Mouse (Mus musculus) heart, postnatal 0 days (tissue): Measurements from ENCODE around the gene Psapl1. TPM values are rescaled to one million over a fixed set of nuclear protein-coding genes. Genes with fewer than 3 reads are reported as not detected.
A peak's percentile ranks its signal among the peaks of the same experiment; 100 is the strongest.

ENCODE experiments used
- ATAC-seq: fragments of 200-750 bp; cut with Nextera tagmentation; 2 replicates; pipeline ENCODE4 v1.8.0; 2017; ENCODE audit warnings: low read depth, moderate number of reproducible peaks, moderate library complexity; ENCODE audit not compliant: insufficient read depth
- DNase-seq: peaks from one replicate; pipeline ENCODE4 v3.0.0-alpha.2; 2016; ENCODE audit warnings: low spot score
- H3K27ac ChIP-seq: fragments of 300-500 bp; sonication (generic); 2 replicates; pipeline ENCODE4 v1.5.1; 2014; ENCODE audit warnings: low read depth, mild to moderate bottlenecking
- H3K27me3 ChIP-seq: fragments of 300-500 bp; sonication (generic); 2 replicates; pipeline ENCODE4 v1.6.1; 2014; ENCODE audit warnings: low read length, mixed read lengths; ENCODE audit not compliant: control insufficient read depth, insufficient read depth
- H3K36me3 ChIP-seq: fragments of 300-500 bp; sonication (generic); replicated peaks from 2 replicates; pipeline ENCODE4 v1.6.1; 2014; ENCODE audit warnings: low read length, mixed read lengths; ENCODE audit not compliant: control insufficient read depth, insufficient read depth
- H3K4me1 ChIP-seq: fragments of 300-500 bp; sonication (generic); 2 replicates; pipeline ENCODE4 v1.6.1; 2014; ENCODE audit warnings: antibody characterized with exemption; ENCODE audit not compliant: control insufficient read depth, insufficient read depth
- H3K4me2 ChIP-seq: fragments of 300-500 bp; sonication (generic); 2 replicates; pipeline ENCODE4 v1.6.1; 2014; ENCODE audit warnings: low read depth, mild to moderate bottlenecking, low read length, moderate library complexity
- H3K4me3 ChIP-seq: fragments of 300-500 bp; sonication (generic); 2 replicates; pipeline ENCODE4 v1.5.1; 2014; ENCODE audit warnings: low read depth, low read length
- H3K9ac ChIP-seq: fragments of 300-500 bp; sonication (generic); replicated peaks from 2 replicates; pipeline ENCODE4 v1.6.1; 2014; ENCODE audit warnings: low read depth, low read length, mixed read lengths
- H3K9me3 ChIP-seq: fragments of 300-500 bp; sonication (generic); replicated peaks from 2 replicates; pipeline ENCODE4 v1.6.1; 2016; ENCODE audit warnings: low read length; ENCODE audit not compliant: control insufficient read depth
- CTCF ChIP-seq: IDR thresholded peaks from 2 replicates; pipeline ENCODE4 v1.5.1; 2016; ENCODE audit warnings: antibody characterized with exemption, control low read depth, low read depth
- EP300 ChIP-seq: IDR thresholded peaks from 2 replicates; pipeline ENCODE4 v1.6.1; 2016; ENCODE audit warnings: antibody characterized with exemption, low read depth
- WGBS: fragments of 180-500 bp; shearing (Covaris S2); extraction: QIAGEN DNeasy Blood & Tissue Kit; methylation state at CpG from one replicate; pipeline ENCODE4 v1.1.7; 2014; 5-methylcytosine and 5-hydroxymethylcytosine counted together
- polyA plus RNA-seq: library from polyadenylated mRNA; unstranded; fragments of >200 nt; fragmentation: Nextera tagmentation; extraction: Ambion mirVana; gene quantifications from 2 replicates; pipeline ENCODE4 v1.2.1, GENCODE M21; 2015
- total RNA-seq: library from RNA; depleted of rRNA; stranded (reverse); fragments of >200 nt; gene quantifications from 2 replicates; pipeline ENCODE4 v1.2.3, GENCODE M21; 2014; ENCODE audit warnings: low replicate concordance; rRNA removed

Psapl1 gene
- total and polyA plus RNA-seq, 2 experiments from 2014 or later, result 1.4 TPM; not detected in 1

DNA sequence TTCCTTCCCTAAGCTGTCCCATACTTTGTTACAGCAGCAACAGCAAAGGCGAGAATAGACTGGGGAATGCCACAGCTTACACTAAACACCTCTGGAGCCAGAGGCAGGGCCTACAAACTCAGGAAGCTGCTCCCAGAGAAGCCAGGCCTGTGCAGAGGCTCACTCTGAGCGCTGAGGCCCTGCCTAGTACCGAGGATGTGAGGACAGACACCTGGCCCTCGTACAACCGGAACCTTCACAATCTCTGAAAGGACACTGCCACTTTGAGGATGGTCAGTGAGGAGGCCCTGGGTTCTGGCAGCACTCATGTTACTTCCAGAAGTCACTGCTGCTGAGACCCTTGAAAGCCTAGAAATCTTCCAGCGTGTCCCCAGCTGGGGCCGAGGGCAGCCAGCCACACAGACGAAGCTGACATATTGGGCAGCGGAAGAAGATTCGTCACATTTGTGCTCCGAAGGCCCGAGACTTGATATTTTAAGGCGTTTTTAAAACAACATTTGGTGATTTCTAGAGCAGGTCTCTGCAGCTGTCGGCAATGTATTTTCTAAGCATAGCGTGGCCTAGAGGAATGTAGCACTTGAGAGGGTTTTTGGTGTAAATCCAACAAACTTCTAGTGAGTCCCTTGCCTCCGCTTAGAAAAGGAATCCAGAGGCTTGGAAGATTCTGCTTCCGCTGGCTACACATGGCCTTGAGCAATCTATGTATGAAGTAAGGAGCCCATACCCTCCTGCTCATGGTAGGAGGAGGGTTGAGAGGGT lies 49.1 kb downstream of the Psapl1 start:
- DNase-seq, result peak; percentile 26
- Histone ChIP-seq H3K36me3 (no peaks in the 10 kb centered on the region), H3K9ac (no peak overlapping the region), H3K4me2 (no peak overlapping the region), H3K27me3 (no peaks in the 10 kb centered on the region), H3K27ac (peak overlapping the region; percentile 54; the same call in 1 of the 2 replicates), H3K9me3 (no peaks in the 10 kb centered on the region; the same call in 1 of the 2 replicates), H3K4me3 (no peak overlapping the region), H3K4me1 (peaks cover 8% of the 10 kb centered on the region; the same call in 1 of the 2 replicates)
- WGBS, result 82% methylated on average over 17 of the region's 17 CpGs
- TF ChIP-seq CTCF, result no peak
- TF ChIP-seq EP300, result no peak
- 0 out of 2 replicates have a peak, but pooled peaks have one; percentile 36 for ATAC-seq

DNA sequence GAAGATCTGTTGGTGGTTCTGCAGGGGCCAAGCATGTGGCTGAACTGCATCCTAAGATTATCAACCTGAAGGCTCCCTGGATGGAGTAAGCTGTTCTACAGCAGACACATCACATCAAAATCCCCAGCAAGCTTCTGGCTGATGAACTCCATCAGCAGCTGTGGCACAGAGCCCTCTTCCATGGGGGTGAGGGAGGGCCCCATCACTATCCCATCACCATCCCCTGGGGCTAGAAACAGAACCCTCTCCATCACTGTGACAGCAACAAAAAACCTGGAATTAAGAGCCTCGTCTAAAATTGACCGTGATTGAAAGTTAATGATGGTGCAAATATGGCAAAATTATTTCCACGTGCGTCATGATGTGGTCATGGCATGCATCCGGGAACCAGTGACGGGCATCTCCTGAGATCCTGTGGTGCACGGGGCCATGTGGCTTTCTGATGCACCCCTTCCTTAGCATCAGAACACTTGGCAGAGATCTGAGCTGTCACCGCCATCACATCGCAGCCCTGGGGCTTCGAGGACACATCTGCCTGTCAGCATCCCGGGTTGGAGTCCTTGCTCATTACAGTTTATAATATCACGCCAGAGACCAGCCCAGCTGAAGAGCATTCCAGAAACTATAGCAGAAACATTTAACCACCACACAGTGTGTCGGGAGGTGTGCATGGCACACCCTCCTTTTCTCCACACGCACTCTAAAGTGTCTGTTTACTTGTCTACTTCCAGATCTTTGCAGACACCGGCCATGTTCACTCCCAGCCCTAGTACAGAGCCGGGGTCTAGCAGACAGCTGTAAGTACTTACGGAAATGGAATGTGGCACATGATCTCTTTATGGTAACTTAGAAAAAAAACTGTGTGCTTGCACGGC lies 51.1 kb downstream of the Psapl1 start:
- Histone ChIP-seq H3K36me3 (no peaks in the 10 kb centered on the region), H3K4me2 (no peak overlapping the region), H3K27ac (no peak overlapping the region), H3K4me3 (no peak overlapping the region), H3K9me3 (no peaks in the 10 kb centered on the region; the same call in 1 of the 2 replicates), H3K4me1 (peaks cover 8% of the 10 kb centered on the region; the same call in 1 of the 2 replicates), H3K9ac (no peak overlapping the region), H3K27me3 (no peaks in the 10 kb centered on the region)
- 38% methylated on average over 18 of the region's 18 CpGs for WGBS
- peak; percentile 17; the same call in 1 of the 2 replicates for ATAC-seq
- TF ChIP-seq EP300 (no peak), CTCF (no peak)
- DNase-seq, result no peak

Other genes starting within 250 kb of the Psapl1 start
- gene Sorcs2, start 194.1 kb downstream of the Psapl1 start, total RNA-seq, result 19.2 and 32.6 TPM in 2 replicates
- gene Sorcs2, start 194.1 kb downstream of the Psapl1 start, polyA plus RNA-seq, result 3.3 and 3.7 TPM in 2 replicates